ENCODE assay signal across 8 mouse cellular contexts in genomic region chr7:99450703-99451102, GRCm38 (mm10). TPM values are rescaled to one million over a fixed set of nuclear protein-coding genes. Genes with fewer than 3 reads are reported as not detected.
DNase-seq lines count a peak whose midpoint lies in the region; ATAC-seq and TF ChIP-seq lines count a peak whose summit lies in the region.

No protein-coding gene starts in this region.

- peak overlapping the region; percentile 35; the same call in 1 of the 2 replicates for H3K27ac ChIP-seq in forebrain, postnatal 0 days (ENCODE audit: low read depth, low read length)
- no peak overlapping the region for H3K27ac ChIP-seq in intestine, postnatal 0 days (ENCODE audit: low read depth, low read length)
- no peak overlapping the region for H3K27ac ChIP-seq in midbrain, embryonic 13.5 days

- ATAC-seq in forebrain, postnatal 0 days: peak; percentile 62
- ATAC-seq in intestine, postnatal 0 days: peak; percentile 35; the same call in 1 of the 2 replicates
- peak; percentile 59 for ATAC-seq in midbrain, embryonic 13.5 days

- no peaks in the 10 kb centered on the region for H3K9me3 ChIP-seq in forebrain, postnatal 0 days (ENCODE audit: low read length)
- H3K9me3 ChIP-seq in intestine, postnatal 0 days (ENCODE audit: control insufficient read depth): no peaks in the 10 kb centered on the region
- H3K9me3 ChIP-seq in midbrain, embryonic 13.5 days: no peaks in the 10 kb centered on the region

- no peak overlapping the region for H3K4me2 ChIP-seq in forebrain, postnatal 0 days (ENCODE audit: low read depth)
- H3K4me2 ChIP-seq in intestine, postnatal 0 days (replicated peaks; ENCODE audit: low read depth): no peak overlapping the region
- no peak overlapping the region for H3K4me2 ChIP-seq in midbrain, embryonic 13.5 days (replicated peaks)

- no peak overlapping the region for H3K4me3 ChIP-seq in forebrain, postnatal 0 days (ENCODE audit: low read depth, low read length)
- no peak overlapping the region for H3K4me3 ChIP-seq in intestine, postnatal 0 days (ENCODE audit: low read depth, low read length)
- no peak overlapping the region for H3K4me3 ChIP-seq in midbrain, embryonic 13.5 days (replicated peaks)

- intact Hi-C loops in left cerebral cortex, postnatal 36 days (cut with DNase I): loop anchor here (1.0 kb wide), 1 partner anchor 75 kb away; no protein-coding TSS in a partner anchor

- peak; percentile 98 for TF ChIP-seq CTCF in forebrain, postnatal 0 days (IDR thresholded peaks at IDR 0.05; ENCODE audit: low read depth)
- TF ChIP-seq CTCF in intestine, postnatal 0 days (IDR thresholded peaks at IDR 0.05; ENCODE audit: low read depth): peak; percentile 96

- no peak overlapping the region for H3K9ac ChIP-seq in forebrain, postnatal 0 days
- no peak overlapping the region for H3K9ac ChIP-seq in intestine, postnatal 0 days (ENCODE audit: low read depth, low read length)
- H3K9ac ChIP-seq in midbrain, embryonic 13.5 days (replicated peaks): no peak overlapping the region

- H3K36me3 ChIP-seq in forebrain, postnatal 0 days (ENCODE audit: insufficient read depth): peaks cover 12% of the 10 kb centered on the region
- H3K36me3 ChIP-seq in intestine, postnatal 0 days (ENCODE audit: control insufficient read depth, insufficient read depth): peaks cover 12% of the 10 kb centered on the region; the same call in 1 of the 2 replicates
- peaks cover 7% of the 10 kb centered on the region; the same call in 1 of the 2 replicates for H3K36me3 ChIP-seq in midbrain, embryonic 13.5 days

- 0 out of 2 replicates have a peak, but pooled peaks cover 3% of the 10 kb centered on the region for H3K4me1 ChIP-seq in forebrain, postnatal 0 days (ENCODE audit: insufficient read depth)
- no peaks in the 10 kb centered on the region for H3K4me1 ChIP-seq in intestine, postnatal 0 days (replicated peaks; ENCODE audit: control insufficient read depth, insufficient read depth, low read length)
- H3K4me1 ChIP-seq in midbrain, embryonic 13.5 days (replicated peaks): peaks cover 27% of the 10 kb centered on the region

- DNase-seq in urinary bladder, adult 18-20 months (ENCODE audit: low spot score in 2 of 2): peak; percentile 33 to 51
- no peak for DNase-seq in urinary bladder, adult 2 months (ENCODE audit: low spot score)
- peak; percentile 75 to 83 for DNase-seq in cerebellum, adult 18-20 months
- peak; percentile 92 for DNase-seq in forebrain, postnatal 0 days
- peak; percentile 45 to 58 for DNase-seq in left cerebral cortex, postnatal 36 days (ENCODE audit: low spot score in 2 of 2)
- peak; percentile 60 to 63 for DNase-seq in spleen, postnatal 36 days (ENCODE audit: low spot score in 2 of 2)

- 0% methylated on average over 3 of the region's 3 CpGs for WGBS in forebrain, postnatal 0 days
- WGBS in intestine, postnatal 0 days: 2% methylated on average over 3 of the region's 3 CpGs
- WGBS in midbrain, embryonic 13.5 days: 0% methylated on average over 3 of the region's 3 CpGs

- H3K27me3 ChIP-seq in forebrain, postnatal 0 days (ENCODE audit: insufficient read depth, low read length): no peaks in the 10 kb centered on the region
- no peaks in the 10 kb centered on the region for H3K27me3 ChIP-seq in intestine, postnatal 0 days (replicated peaks; ENCODE audit: control insufficient read depth, insufficient read depth, low read length)
- H3K27me3 ChIP-seq in midbrain, embryonic 13.5 days: no peaks in the 10 kb centered on the region

RNA-seq across cellular contexts. Expression of gene Klhl35, which starts 15.1 kb away (rescaled TPM):
- polyA plus RNA-seq in urinary bladder, adult 2 months (2012; rRNA removed): 0.81 and 1.5 TPM in 2 replicates
- total RNA-seq in forebrain, postnatal 0 days (2014; rRNA removed): 3.8 and 4.5 TPM in 2 replicates
- 3.1 and 3.4 TPM in 2 replicates for polyA plus RNA-seq in forebrain, postnatal 0 days (2015; fragmentation: Nextera tagmentation; extraction: Ambion mirVana)
- 0.76 and 1.1 TPM in 2 replicates for polyA plus RNA-seq in intestine, postnatal 0 days (2015; fragmentation: Nextera tagmentation; extraction: Ambion mirVana)
- 1 to 10 TPM; 3.1 to 3.6 TPM for total RNA-seq in left cerebral cortex, postnatal 36 days (2021)
- polyA plus RNA-seq in midbrain, embryonic 13.5 days (2015; fragmentation: Nextera tagmentation; extraction: Ambion mirVana): 9.0 and 17.2 TPM in 2 replicates

RNA-seq across cellular contexts. Expression of gene Rps3, which starts 32.8 kb away (rescaled TPM):
- 1,354 and 1,732 TPM in 2 replicates for polyA plus RNA-seq in urinary bladder, adult 2 months (2012; rRNA removed)
- total RNA-seq in forebrain, postnatal 0 days (2014; rRNA removed): 1,114 and 1,634 TPM in 2 replicates
- 543 and 688 TPM in 2 replicates for polyA plus RNA-seq in forebrain, postnatal 0 days (2015; fragmentation: Nextera tagmentation; extraction: Ambion mirVana)
- 531 and 541 TPM in 2 replicates for polyA plus RNA-seq in intestine, postnatal 0 days (2015; fragmentation: Nextera tagmentation; extraction: Ambion mirVana)
- 100 to 1,000 TPM; 215 to 261 TPM for total RNA-seq in left cerebral cortex, postnatal 36 days (2021)
- polyA plus RNA-seq in midbrain, embryonic 13.5 days (2015; fragmentation: Nextera tagmentation; extraction: Ambion mirVana): 531 and 554 TPM in 2 replicates
